Mouse (Mus musculus): ENCODE results near the gene Gm36028. TPM values are rescaled to one million over a fixed set of nuclear protein-coding genes. Genes with fewer than 3 reads are reported as not detected.

The Gm36028 gene
- polyA plus RNA-seq (2012; rRNA removed) = 1.5 and 1.8 TPM in 2 replicates

GRCm38 (mm10) chr16:37861029-37861428 lies at the start of gene Gm36028:
Gene Gm36028 (minus strand): TSS chr16:37861146.
- H3K27me3 ChIP-seq (replicated peaks; ENCODE audit: control insufficient read depth, insufficient read depth, low read length) = no peaks in the 10 kb centered on the region
- TF ChIP-seq CTCF (conservative IDR thresholded peaks at IDR 0.05; ENCODE audit: insufficient read depth, insufficient read length, low read depth, low read length) = no peak
- no peak for TF ChIP-seq POLR2A (IDR thresholded peaks at IDR 0.05; ENCODE audit: low read depth, low read length)
- H3K27ac ChIP-seq (ENCODE audit: insufficient read depth, low read depth, low read length) = no peak within 1 kb of the TSS
- H3K36me3 ChIP-seq (ENCODE audit: control insufficient read depth, insufficient read depth, low read length) = no peaks in the 10 kb centered on the region
- H3K4me1 ChIP-seq (ENCODE audit: control insufficient read depth, insufficient read depth, low read length) = peaks cover 8% of the 10 kb centered on the region
- WGBS = 90% methylated on average over 7 of the region's 7 CpGs
- DNase-seq = no peak
- no peak within 1 kb of the TSS for H3K4me3 ChIP-seq (ENCODE audit: insufficient read depth, low read depth, low read length)

GRCm38 (mm10) chr16:37906456-37906855 lies 45.5 kb upstream of the Gm36028 start:
- WGBS = 69% methylated on average over 3 of the region's 3 CpGs
- TF ChIP-seq POLR2A (IDR thresholded peaks at IDR 0.05; ENCODE audit: low read depth, low read length) (no peak), CTCF (conservative IDR thresholded peaks at IDR 0.05; ENCODE audit: insufficient read depth, insufficient read length, low read depth, low read length) (no peak)
- H3K27ac ChIP-seq (ENCODE audit: insufficient read depth, low read depth, low read length) = no peak overlapping the region
- no peaks in the 10 kb centered on the region; the same call in 1 of the 2 replicates for H3K4me1 ChIP-seq (ENCODE audit: control insufficient read depth, insufficient read depth, low read length)
- H3K4me3 ChIP-seq (ENCODE audit: insufficient read depth, low read depth, low read length) = no peak overlapping the region
- peak; percentile 90 for DNase-seq
- no peaks in the 10 kb centered on the region for H3K36me3 ChIP-seq (ENCODE audit: control insufficient read depth, insufficient read depth, low read length)
- H3K27me3 ChIP-seq (replicated peaks; ENCODE audit: control insufficient read depth, insufficient read depth, low read length) = no peaks in the 10 kb centered on the region

GRCm38 (mm10) chr16:37901318-37901717 lies 40.4 kb upstream of the Gm36028 start:
- peak; percentile 85 for DNase-seq
- H3K27ac ChIP-seq (ENCODE audit: insufficient read depth, low read depth, low read length) = peak overlapping the region; percentile 5; the same call in 1 of the 2 replicates
- H3K27me3 ChIP-seq (replicated peaks; ENCODE audit: control insufficient read depth, insufficient read depth, low read length) = no peaks in the 10 kb centered on the region
- TF ChIP-seq POLR2A (IDR thresholded peaks at IDR 0.05; ENCODE audit: low read depth, low read length) (no peak), CTCF (conservative IDR thresholded peaks at IDR 0.05; ENCODE audit: insufficient read depth, insufficient read length, low read depth, low read length) (no peak)
- 47% methylated on average over 11 of the region's 11 CpGs for WGBS
- H3K36me3 ChIP-seq (ENCODE audit: control insufficient read depth, insufficient read depth, low read length) = no peaks in the 10 kb centered on the region
- H3K4me3 ChIP-seq (ENCODE audit: insufficient read depth, low read depth, low read length) = no peak overlapping the region
- H3K4me1 ChIP-seq (ENCODE audit: control insufficient read depth, insufficient read depth, low read length) = peaks cover 4% of the 10 kb centered on the region; the same call in 1 of the 2 replicates

- DNase-seq = peak; percentile 75
- no peak overlapping the region for H3K4me3 ChIP-seq (ENCODE audit: insufficient read depth, low read depth, low read length)
- WGBS = 27% methylated on average over 2 of the region's 2 CpGs
- TF ChIP-seq POLR2A (IDR thresholded peaks at IDR 0.05; ENCODE audit: low read depth, low read length) (no peak), CTCF (conservative IDR thresholded peaks at IDR 0.05; ENCODE audit: insufficient read depth, insufficient read length, low read depth, low read length) (no peak)
- H3K36me3 ChIP-seq (ENCODE audit: control insufficient read depth, insufficient read depth, low read length) = no peaks in the 10 kb centered on the region
- peak overlapping the region; percentile 55 for H3K27ac ChIP-seq (ENCODE audit: insufficient read depth, low read depth, low read length)
- no peaks in the 10 kb centered on the region for H3K27me3 ChIP-seq (replicated peaks; ENCODE audit: control insufficient read depth, insufficient read depth, low read length)
- H3K4me1 ChIP-seq (ENCODE audit: control insufficient read depth, insufficient read depth, low read length) = peaks cover 4% of the 10 kb centered on the region; the same call in 1 of the 2 replicates
These were observed 38.4 kb upstream of the Gm36028 start for GRCm38 (mm10) chr16:37899357-37899756.

GRCm38 (mm10) chr16:37898790-37899189 lies 37.8 kb upstream of the Gm36028 start:
- Histone ChIP-seq H3K4me1 (ENCODE audit: control insufficient read depth, insufficient read depth, low read length) (peaks cover 4% of the 10 kb centered on the region; the same call in 1 of the 2 replicates), H3K27me3 (replicated peaks; ENCODE audit: control insufficient read depth, insufficient read depth, low read length) (no peaks in the 10 kb centered on the region), H3K27ac (ENCODE audit: insufficient read depth, low read depth, low read length) (no peak overlapping the region), H3K4me3 (ENCODE audit: insufficient read depth, low read depth, low read length) (no peak overlapping the region), H3K36me3 (ENCODE audit: control insufficient read depth, insufficient read depth, low read length) (no peaks in the 10 kb centered on the region)
- no peak for TF ChIP-seq CTCF (conservative IDR thresholded peaks at IDR 0.05; ENCODE audit: insufficient read depth, insufficient read length, low read depth, low read length)
- no peak for TF ChIP-seq POLR2A (IDR thresholded peaks at IDR 0.05; ENCODE audit: low read depth, low read length)
- 80% methylated on average over 5 of the region's 5 CpGs for WGBS
- no peak for DNase-seq

- no peak for DNase-seq
- no peaks in the 10 kb centered on the region for H3K4me1 ChIP-seq (ENCODE audit: control insufficient read depth, insufficient read depth, low read length)
- 80% methylated on average over 2 of the region's 2 CpGs for WGBS
- TF ChIP-seq CTCF (conservative IDR thresholded peaks at IDR 0.05; ENCODE audit: insufficient read depth, insufficient read length, low read depth, low read length) (no peak), POLR2A (IDR thresholded peaks at IDR 0.05; ENCODE audit: low read depth, low read length) (no peak)
- no peaks in the 10 kb centered on the region for H3K27me3 ChIP-seq (replicated peaks; ENCODE audit: control insufficient read depth, insufficient read depth, low read length)
- no peak overlapping the region for H3K4me3 ChIP-seq (ENCODE audit: insufficient read depth, low read depth, low read length)
- no peaks in the 10 kb centered on the region for H3K36me3 ChIP-seq (ENCODE audit: control insufficient read depth, insufficient read depth, low read length)
- no peak overlapping the region for H3K27ac ChIP-seq (ENCODE audit: insufficient read depth, low read depth, low read length)
These were observed 33.0 kb upstream of the Gm36028 start for GRCm38 (mm10) chr16:37893942-37894341.

- WGBS = 62% methylated on average over 6 of the region's 6 CpGs
- Histone ChIP-seq H3K27ac (ENCODE audit: insufficient read depth, low read depth, low read length) (no peak overlapping the region), H3K4me1 (ENCODE audit: control insufficient read depth, insufficient read depth, low read length) (no peaks in the 10 kb centered on the region), H3K36me3 (ENCODE audit: control insufficient read depth, insufficient read depth, low read length) (no peaks in the 10 kb centered on the region), H3K27me3 (replicated peaks; ENCODE audit: control insufficient read depth, insufficient read depth, low read length) (no peaks in the 10 kb centered on the region), H3K4me3 (ENCODE audit: insufficient read depth, low read depth, low read length) (no peak overlapping the region)
- DNase-seq = no peak
- TF ChIP-seq CTCF (conservative IDR thresholded peaks at IDR 0.05; ENCODE audit: insufficient read depth, insufficient read length, low read depth, low read length) = no peak
- TF ChIP-seq POLR2A (IDR thresholded peaks at IDR 0.05; ENCODE audit: low read depth, low read length) = no peak
These were observed 32.4 kb upstream of the Gm36028 start for GRCm38 (mm10) chr16:37893381-37893780.
